Mouse (Mus musculus) neural tube, embryonic 14.5 days (tissue): ENCODE results near the gene Proser1. TPM values are rescaled to one million over a fixed set of nuclear protein-coding genes. Genes with fewer than 3 reads are reported as not detected.

ENCODE experiments used
- ATAC-seq: fragments of 200-750 bp; cut with Nextera tagmentation; 2 replicates; pipeline ENCODE4 v1.8.0; 2017; ENCODE audit warnings: low read depth, mild to moderate bottlenecking, moderate TSS enrichment, moderate library complexity
- H3K27ac ChIP-seq: fragments of 300-500 bp; sonication (generic); 2 replicates; pipeline ENCODE4 v1.5.1; 2014; ENCODE audit warnings: low read depth, mild to moderate bottlenecking, control low read depth, low read length, moderate library complexity, mixed read lengths
- H3K27me3 ChIP-seq: fragments of 300-500 bp; sonication (generic); 2 replicates; pipeline ENCODE4 v1.6.1; 2014; ENCODE audit warnings: low read length; ENCODE audit not compliant: control insufficient read depth, insufficient read depth
- H3K36me3 ChIP-seq: fragments of 300-500 bp; sonication (generic); 2 replicates; pipeline ENCODE4 v1.6.1; 2014; ENCODE audit warnings: low read length, mixed read lengths; ENCODE audit not compliant: control insufficient read depth, insufficient read depth
- H3K4me1 ChIP-seq: fragments of 300-500 bp; sonication (generic); 2 replicates; pipeline ENCODE4 v1.6.1; 2014; ENCODE audit warnings: low read length; ENCODE audit not compliant: control insufficient read depth, insufficient read depth
- H3K4me2 ChIP-seq: fragments of 300-500 bp; sonication (generic); 2 replicates; pipeline ENCODE4 v1.6.1; 2014; ENCODE audit warnings: mild to moderate bottlenecking, low read depth, low read length, control low read depth
- H3K4me3 ChIP-seq: fragments of 300-500 bp; sonication (generic); 2 replicates; pipeline ENCODE4 v1.5.1; 2014; ENCODE audit warnings: low read depth, low read length, control low read depth, mixed read lengths
- H3K9ac ChIP-seq: fragments of 300-500 bp; sonication (generic); replicated peaks from 2 replicates; pipeline ENCODE4 v1.6.1; 2014; ENCODE audit warnings: low read depth, mild to moderate bottlenecking, control low read depth, low read length, mixed read lengths
- H3K9me3 ChIP-seq: fragments of 300-500 bp; sonication (generic); 2 replicates; pipeline ENCODE4 v1.6.1; 2016; ENCODE audit warnings: low read length; ENCODE audit not compliant: control insufficient read depth
- WGBS: fragments of 180-500 bp; shearing (Covaris S2); extraction: QIAGEN DNeasy Blood & Tissue Kit; methylation state at CpG from one replicate; pipeline ENCODE4 v1.1.7; 2014; 5-methylcytosine and 5-hydroxymethylcytosine counted together
- polyA plus RNA-seq: library from polyadenylated mRNA; unstranded; fragments of >200 nt; fragmentation: Nextera tagmentation; extraction: Ambion mirVana; gene quantifications from 2 replicates; pipeline ENCODE4 v1.2.1, GENCODE M21; 2014

Gene Proser1
- polyA plus RNA-seq, 1 experiment from 2014 or later, result 19.4 TPM

DNA sequence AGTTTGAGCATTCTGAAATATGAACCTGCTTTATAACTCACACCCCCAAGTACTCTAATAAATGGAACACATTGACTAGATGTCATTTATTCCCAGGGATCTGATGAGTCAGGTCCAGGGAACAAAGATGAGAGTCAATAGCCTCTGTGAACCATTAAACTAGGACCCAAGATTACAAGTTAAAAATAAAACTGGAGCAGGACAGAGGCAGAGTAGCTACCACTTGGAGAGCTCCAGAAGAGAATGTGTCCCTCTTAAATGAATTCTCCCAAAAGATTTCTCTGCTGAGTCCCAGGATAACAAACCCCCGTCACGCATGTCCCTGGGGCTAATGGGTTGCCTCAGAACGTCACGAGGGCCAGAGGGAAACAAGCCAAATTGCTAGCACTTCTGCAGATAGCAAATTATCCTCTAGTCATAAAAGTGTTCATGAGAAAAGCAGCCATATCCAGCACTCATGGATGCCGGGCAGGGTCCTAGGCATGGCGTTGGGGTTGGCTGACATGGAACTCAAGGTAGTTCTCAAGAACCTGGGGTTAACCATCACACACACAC is 35.0 kb downstream of the Proser1 start:
- Histone ChIP-seq H3K4me1 (no peaks in the 10 kb centered on the region), H3K9me3 (no peaks in the 10 kb centered on the region), H3K4me3 (no peak overlapping the region), H3K4me2 (no peak overlapping the region), H3K27me3 (no peaks in the 10 kb centered on the region), H3K27ac (no peak overlapping the region), H3K36me3 (no peaks in the 10 kb centered on the region), H3K9ac (no peak overlapping the region)
- ATAC-seq, result no peak
- WGBS, result 72% methylated on average over 6 of the region's 6 CpGs

DNA sequence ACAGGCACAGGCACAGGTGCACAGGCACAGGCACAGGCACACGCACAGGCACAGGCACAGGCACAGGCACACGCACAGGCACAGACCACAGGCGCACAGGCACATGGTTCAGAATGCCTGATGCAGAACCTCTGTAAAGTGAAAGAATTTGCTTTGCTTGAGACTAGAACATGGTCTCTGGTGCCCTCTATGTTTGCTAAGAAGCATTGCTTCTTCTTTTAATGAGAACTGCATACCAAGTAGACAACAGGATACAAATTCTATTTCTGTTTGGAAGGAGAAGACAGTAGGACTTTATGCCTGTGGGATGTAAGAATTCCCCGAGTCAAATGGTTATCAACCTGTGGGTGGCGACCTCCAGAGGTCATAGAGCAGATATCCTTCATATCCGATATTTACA is 39.0 kb downstream of the Proser1 start:
- peak; percentile 61; the same call in 1 of the 2 replicates for ATAC-seq
- no peaks in the 10 kb centered on the region for H3K36me3 ChIP-seq
- WGBS, result 79% methylated on average over 6 of the region's 6 CpGs

DNA sequence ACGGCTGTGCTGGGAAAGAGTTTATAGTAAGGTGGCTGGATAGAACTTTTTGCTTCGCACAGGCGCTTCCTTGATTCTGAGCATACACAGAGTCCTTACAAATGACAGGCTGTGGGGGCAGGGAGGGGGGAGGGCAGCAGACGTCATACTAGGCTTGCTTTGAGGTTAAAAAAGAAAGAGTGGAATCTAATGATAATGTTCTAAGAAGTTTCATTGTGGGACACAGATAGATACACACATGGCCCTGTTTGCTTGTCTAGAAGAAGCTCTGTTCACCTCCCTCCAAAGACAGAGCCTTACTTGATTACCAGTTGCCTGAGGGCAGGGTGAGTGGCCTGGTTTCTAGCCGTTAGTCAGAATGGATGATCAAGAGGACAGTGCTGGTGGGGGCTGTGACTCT is 49.6 kb downstream of the Proser1 start:
- ATAC-seq, result no peak
- H3K36me3 ChIP-seq, result no peaks in the 10 kb centered on the region
- no peak overlapping the region for H3K4me3 ChIP-seq
- no peaks in the 10 kb centered on the region for H3K9me3 ChIP-seq
- no peaks in the 10 kb centered on the region for H3K27me3 ChIP-seq
- 68% methylated on average over 5 of the region's 5 CpGs for WGBS
- H3K9ac ChIP-seq, result no peak overlapping the region
- H3K4me1 ChIP-seq, result no peaks in the 10 kb centered on the region
- H3K27ac ChIP-seq, result no peak overlapping the region
- no peak overlapping the region for H3K4me2 ChIP-seq

More for the DNA sequence above, 39.0 kb downstream of the Proser1 start:
- Histone ChIP-seq H3K9me3 (no peaks in the 10 kb centered on the region), H3K4me2 (no peak overlapping the region), H3K4me1 (no peaks in the 10 kb centered on the region), H3K27me3 (no peaks in the 10 kb centered on the region), H3K4me3 (no peak overlapping the region), H3K27ac (no peak overlapping the region), H3K9ac (no peak overlapping the region)

DNA sequence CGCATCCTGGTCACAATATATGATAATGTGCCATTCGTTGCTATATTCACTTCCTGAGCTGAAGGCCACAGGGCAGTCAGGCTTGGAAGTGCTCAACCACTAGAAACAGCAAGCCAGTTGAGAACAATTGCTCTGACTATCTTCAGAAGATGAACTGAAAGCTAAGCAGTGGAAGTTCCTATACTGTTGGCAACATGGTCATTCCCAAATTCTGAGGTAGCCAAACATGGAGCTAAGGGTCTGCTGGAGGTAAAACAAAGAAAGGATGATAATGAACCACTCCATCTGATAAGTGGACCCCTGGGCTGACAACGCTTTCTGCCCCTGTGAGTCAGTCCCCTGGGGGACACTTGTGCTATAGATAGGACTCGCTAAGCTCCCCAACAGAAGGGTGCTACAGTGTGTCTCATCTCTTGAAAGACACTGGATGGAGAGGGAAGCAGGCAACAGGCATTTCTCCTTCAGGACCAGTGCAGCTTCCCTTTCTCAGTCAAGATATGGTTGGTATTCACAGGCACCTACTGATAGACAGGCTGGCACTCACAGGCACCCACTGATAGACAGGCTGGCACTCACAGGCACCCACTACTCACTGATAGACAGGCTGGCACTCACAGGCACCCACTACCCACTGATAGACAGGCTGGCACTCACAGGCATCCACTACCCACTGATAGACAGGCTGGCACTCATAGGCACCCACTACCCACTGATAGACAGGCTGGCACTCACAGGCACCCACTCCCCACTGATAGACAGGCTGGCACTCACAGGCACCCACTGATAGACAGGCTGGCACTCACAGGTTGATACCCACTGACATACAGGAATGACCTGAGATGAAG is 51.0 kb downstream of the Proser1 start:
- Histone ChIP-seq H3K36me3 (no peaks in the 10 kb centered on the region), H3K4me1 (no peaks in the 10 kb centered on the region), H3K4me2 (no peak overlapping the region), H3K27ac (no peak overlapping the region), H3K27me3 (no peaks in the 10 kb centered on the region), H3K9ac (no peak overlapping the region), H3K9me3 (no peaks in the 10 kb centered on the region), H3K4me3 (no peak overlapping the region)
- no peak for ATAC-seq
- 89% methylated on average over 4 of the region's 4 CpGs for whole genome bisulfite sequencing

DNA sequence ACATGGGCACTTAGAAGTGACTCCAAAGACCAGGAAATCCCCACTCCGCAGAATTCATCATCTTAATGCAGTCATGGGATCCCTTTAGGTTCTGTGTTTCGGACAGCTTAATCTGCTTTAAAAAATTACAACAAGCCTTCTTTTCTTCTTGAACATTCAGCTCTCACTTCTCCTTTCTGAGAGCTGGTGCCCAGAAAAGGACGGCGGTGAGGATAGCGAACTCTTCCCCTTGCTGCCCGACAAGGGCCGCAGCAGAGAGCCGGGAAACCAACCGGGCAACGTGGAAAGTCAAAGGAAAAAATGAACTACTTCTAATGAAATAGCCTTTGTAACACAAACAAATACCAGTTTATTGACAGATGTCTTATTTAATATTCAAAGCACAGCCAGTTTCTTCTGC is 59.3 kb downstream of the Proser1 start:
- Histone ChIP-seq H3K9ac (no peak overlapping the region), H3K9me3 (no peaks in the 10 kb centered on the region), H3K4me3 (no peak overlapping the region), H3K4me2 (no peak overlapping the region), H3K36me3 (no peaks in the 10 kb centered on the region), H3K27me3 (no peaks in the 10 kb centered on the region), H3K4me1 (no peaks in the 10 kb centered on the region), H3K27ac (no peak overlapping the region)
- 74% methylated on average over 10 of the region's 10 CpGs for WGBS
- ATAC-seq, result no peak

DNA sequence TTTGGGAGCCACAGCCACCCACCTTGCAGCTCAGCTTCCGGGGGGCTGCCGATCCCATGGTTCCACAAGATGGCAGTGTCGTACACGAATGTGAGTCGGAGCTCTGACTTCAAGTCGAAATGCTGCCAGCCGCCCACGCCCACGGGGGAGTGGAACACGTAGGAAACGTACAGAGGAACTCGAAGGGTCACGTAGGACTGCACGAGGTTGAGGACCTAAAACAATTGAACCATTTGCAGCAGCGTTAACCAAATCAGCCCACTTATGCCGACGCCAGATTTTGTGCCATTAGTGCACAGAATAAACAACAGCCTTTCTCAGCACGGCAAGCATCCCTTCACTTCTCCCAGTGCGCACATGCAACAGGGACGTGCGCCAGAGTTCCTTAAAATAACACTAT is 62.3 kb downstream of the Proser1 start:
- WGBS, result 18% methylated on average over 21 of the region's 21 CpGs
- no peak overlapping the region for H3K9ac ChIP-seq
- no peak overlapping the region for H3K27ac ChIP-seq

DNA sequence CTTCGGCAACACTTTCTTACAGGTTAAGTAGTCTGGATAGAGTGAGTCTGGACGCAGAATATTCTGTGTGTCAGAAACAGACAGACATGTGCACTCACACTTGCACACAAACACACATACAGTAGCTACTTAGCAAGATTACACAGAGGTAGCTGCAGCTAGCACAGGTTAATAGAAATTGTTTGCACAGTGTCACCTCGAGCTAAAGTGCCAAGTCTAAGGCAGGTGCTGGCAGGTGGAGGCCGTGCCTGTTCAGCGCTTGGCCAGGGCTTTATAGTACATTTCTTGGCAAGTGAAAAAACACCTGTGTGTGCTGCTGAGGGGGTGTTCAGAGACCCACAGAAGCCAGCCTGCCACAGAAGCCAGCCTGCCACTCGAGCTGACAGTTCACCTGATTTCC is 66.8 kb downstream of the Proser1 start:
- no peak overlapping the region for H3K4me3 ChIP-seq
- no peaks in the 10 kb centered on the region for H3K4me1 ChIP-seq
- no peaks in the 10 kb centered on the region for H3K27me3 ChIP-seq
- H3K9ac ChIP-seq, result no peak overlapping the region
- H3K27ac ChIP-seq, result no peak overlapping the region
- H3K9me3 ChIP-seq, result no peaks in the 10 kb centered on the region
- H3K4me2 ChIP-seq, result no peak overlapping the region
- no peaks in the 10 kb centered on the region for H3K36me3 ChIP-seq
- WGBS, result 88% methylated on average over 6 of the region's 6 CpGs
- no peak for ATAC-seq

More for the DNA sequence above, 62.3 kb downstream of the Proser1 start:
- peak overlapping the region; percentile 35 for H3K4me2 ChIP-seq
- no peaks in the 10 kb centered on the region for H3K27me3 ChIP-seq
- H3K4me1 ChIP-seq, result no peaks in the 10 kb centered on the region
- ATAC-seq, result peak; percentile 76; the same call in 1 of the 2 replicates
- peak overlapping the region; percentile 16; the same call in 1 of the 2 replicates for H3K4me3 ChIP-seq
- H3K9me3 ChIP-seq, result no peaks in the 10 kb centered on the region
- no peaks in the 10 kb centered on the region for H3K36me3 ChIP-seq

Other genes starting within 250 kb of the Proser1 start
- gene Nhlrc3, start 334 bp upstream of the Proser1 start, polyA plus RNA-seq, result 9.9 and 12.0 TPM in 2 replicates
- gene Stoml3, start 25.0 kb downstream of the Proser1 start, polyA plus RNA-seq, result 0.19 TPM in 1 of 2 replicates, not detected in the other
- gene Frem2, start 193.7 kb downstream of the Proser1 start, polyA plus RNA-seq, result 1.6 and 2.0 TPM in 2 replicates